Mouse (Mus musculus): ENCODE measurements around the gene Sfmbt2.

GRCm38 (mm10) chr2:10516516-10516915, 146.2 kb downstream of the Sfmbt2 start:
- TF ChIP-seq CTCF (IDR thresholded peaks at IDR 0.05; ENCODE audit: extremely low read depth, insufficient read depth, low read length) (no peak), POLR2A (IDR thresholded peaks at IDR 0.05; ENCODE audit: extremely low read depth, insufficient read depth, low read length) (no peak)

Measured in cortical plate, adult 2 months (tissue).